Mouse (Mus musculus): ENCODE measurements at regions not wholly inside any gene's neighbourhood (a gene's known extent, or its start where the extent isn't known, plus 50 kb on each side); places are given as distances from the start of the nearest gene placed in this dataset.

- no peak for DNase-seq (ENCODE audit: extremely low read depth, insufficient read length, low spot score)
Observed at GRCm38 (mm10) chr3:115766153-115766552, 51.3 kb upstream of the S1pr1 start.

GRCm38 (mm10) chr3:115768290-115768689 lies 53.4 kb upstream of the S1pr1 start:
- DNase-seq (ENCODE audit: extremely low read depth, insufficient read length, low spot score): no peak

GRCm38 (mm10) chr3:115768761-115769530 lies 54.1 kb upstream of the S1pr1 start:
- DNase-seq (ENCODE audit: extremely low read depth, insufficient read length, low spot score): no peak

- DNase-seq (ENCODE audit: extremely low read depth, insufficient read length, low spot score): no peak
Observed at GRCm38 (mm10) chr3:115772676-115773075, 57.8 kb upstream of the S1pr1 start.

- DNase-seq (ENCODE audit: extremely low read depth, insufficient read length, low spot score): no peak
Observed at GRCm38 (mm10) chr3:115774321-115774720, 59.4 kb upstream of the S1pr1 start.

- DNase-seq (ENCODE audit: extremely low read depth, insufficient read length, low spot score): no peak
Observed at GRCm38 (mm10) chr3:115774723-115775122, 59.9 kb upstream of the S1pr1 start.

- DNase-seq (ENCODE audit: extremely low read depth, insufficient read length, low spot score): no peak
Observed at GRCm38 (mm10) chr3:115779144-115779890, 64.4 kb upstream of the S1pr1 start.

GRCm38 (mm10) chr3:115779906-115780305 lies 65.0 kb upstream of the S1pr1 start:
- no peak for DNase-seq (ENCODE audit: extremely low read depth, insufficient read length, low spot score)

GRCm38 (mm10) chr3:115782726-115783125 lies 67.9 kb upstream of the S1pr1 start:
- DNase-seq (ENCODE audit: extremely low read depth, insufficient read length, low spot score): no peak

- DNase-seq (ENCODE audit: extremely low read depth, insufficient read length, low spot score): no peak
Observed at GRCm38 (mm10) chr3:115787360-115787759, 72.5 kb upstream of the S1pr1 start.

- DNase-seq (ENCODE audit: extremely low read depth, insufficient read length, low spot score): no peak
Observed at GRCm38 (mm10) chr3:115788525-115788924, 73.7 kb upstream of the S1pr1 start.

- no peak for DNase-seq (ENCODE audit: extremely low read depth, insufficient read length, low spot score)
Observed at GRCm38 (mm10) chr3:115789063-115789462, 74.2 kb upstream of the S1pr1 start.

GRCm38 (mm10) chr3:115792606-115793005 lies 77.7 kb upstream of the S1pr1 start:
- no peak for DNase-seq (ENCODE audit: extremely low read depth, insufficient read length, low spot score)

GRCm38 (mm10) chr3:115793344-115794059 lies 78.6 kb upstream of the S1pr1 start:
- DNase-seq (ENCODE audit: extremely low read depth, insufficient read length, low spot score): no peak

- DNase-seq (ENCODE audit: extremely low read depth, insufficient read length, low spot score): no peak
Observed at GRCm38 (mm10) chr3:115799326-115799725, 84.5 kb upstream of the S1pr1 start.

GRCm38 (mm10) chr3:115799981-115800380 lies 85.1 kb upstream of the S1pr1 start:
- no peak for DNase-seq (ENCODE audit: extremely low read depth, insufficient read length, low spot score)

- no peak for DNase-seq (ENCODE audit: extremely low read depth, insufficient read length, low spot score)
Observed at GRCm38 (mm10) chr3:115800873-115801272, 86.0 kb upstream of the S1pr1 start.

GRCm38 (mm10) chr3:115801581-115802200 lies 85.9 kb upstream of the Dph5 start:
- no peak for DNase-seq (ENCODE audit: extremely low read depth, insufficient read length, low spot score)

- no peak for DNase-seq (ENCODE audit: extremely low read depth, insufficient read length, low spot score)
Observed at GRCm38 (mm10) chr3:115804616-115805015, 83.0 kb upstream of the Dph5 start.

- no peak for DNase-seq (ENCODE audit: extremely low read depth, insufficient read length, low spot score)
Observed at GRCm38 (mm10) chr3:115807032-115807431, 80.6 kb upstream of the Dph5 start.

- no peak for DNase-seq (ENCODE audit: extremely low read depth, insufficient read length, low spot score)
Observed at GRCm38 (mm10) chr3:115815168-115815567, 72.5 kb upstream of the Dph5 start.
